Mouse (Mus musculus): Measurements from ENCODE around the gene Hmg20a. TPM values are rescaled to one million over a fixed set of nuclear protein-coding genes. Genes with fewer than 3 reads are reported as not detected.

Hmg20a gene
- polyA plus RNA-seq, 1 experiment: 38.6 TPM

- H3K27ac ChIP-seq (ENCODE audit: insufficient read depth, low read length): no peak overlapping the region
- no peaks in the 10 kb centered on the region for H3K4me1 ChIP-seq (ENCODE audit: control insufficient read depth, insufficient read depth, low read length)
- TF ChIP-seq CTCF (IDR thresholded peaks at IDR 0.05; ENCODE audit: borderline replicate concordance, insufficient read depth, low read length) (no peak), POLR2A (IDR thresholded peaks at IDR 0.05; ENCODE audit: low read depth, low read length) (no peak)
- H3K4me3 ChIP-seq (ENCODE audit: insufficient read depth, low read length): no peak overlapping the region
These were observed 116.3 kb downstream of the Hmg20a start for GRCm38 (mm10) chr9:56534727-56535126.

- Histone ChIP-seq H3K4me3 (ENCODE audit: insufficient read depth, low read length) (no peak overlapping the region), H3K27ac (ENCODE audit: insufficient read depth, low read length) (no peak overlapping the region), H3K4me1 (ENCODE audit: control insufficient read depth, insufficient read depth, low read length) (no peaks in the 10 kb centered on the region)
- no peak for TF ChIP-seq POLR2A (IDR thresholded peaks at IDR 0.05; ENCODE audit: low read depth, low read length)
These were observed 117.0 kb downstream of the Hmg20a start for GRCm38 (mm10) chr9:56535361-56535760.

- H3K27ac ChIP-seq (ENCODE audit: insufficient read depth, low read length): no peak overlapping the region
- TF ChIP-seq CTCF (IDR thresholded peaks at IDR 0.05; ENCODE audit: borderline replicate concordance, insufficient read depth, low read length) (no peak), POLR2A (IDR thresholded peaks at IDR 0.05; ENCODE audit: low read depth, low read length) (no peak)
- no peaks in the 10 kb centered on the region for H3K4me1 ChIP-seq (ENCODE audit: control insufficient read depth, insufficient read depth, low read length)
- H3K4me3 ChIP-seq (ENCODE audit: insufficient read depth, low read length): no peak overlapping the region
These were observed 121.6 kb downstream of the Hmg20a start for GRCm38 (mm10) chr9:56540051-56540450.

GRCm38 (mm10) chr9:56544687-56545475, 126.5 kb downstream of the Hmg20a start:
- no peak overlapping the region for H3K4me3 ChIP-seq (ENCODE audit: insufficient read depth, low read length)
- TF ChIP-seq CTCF (IDR thresholded peaks at IDR 0.05; ENCODE audit: borderline replicate concordance, insufficient read depth, low read length) (no peak), POLR2A (IDR thresholded peaks at IDR 0.05; ENCODE audit: low read depth, low read length) (peak; percentile 34)
- H3K27ac ChIP-seq (ENCODE audit: insufficient read depth, low read length): peak overlapping the region; percentile 79
- H3K4me1 ChIP-seq (ENCODE audit: control insufficient read depth, insufficient read depth, low read length): peaks cover 8% of the 10 kb centered on the region; the same call in 1 of the 2 replicates

Other genes with a start within 250 kb of the Hmg20a start
- gene Peak1, start 542 bp upstream of the Hmg20a start, polyA plus RNA-seq (2011; ENCODE audit: insufficient read length, low read depth, missing spikeins): 83.7 and 133 TPM in 2 replicates